Mouse (Mus musculus): Measurements from ENCODE around the gene Hsd3b1.

DNA sequence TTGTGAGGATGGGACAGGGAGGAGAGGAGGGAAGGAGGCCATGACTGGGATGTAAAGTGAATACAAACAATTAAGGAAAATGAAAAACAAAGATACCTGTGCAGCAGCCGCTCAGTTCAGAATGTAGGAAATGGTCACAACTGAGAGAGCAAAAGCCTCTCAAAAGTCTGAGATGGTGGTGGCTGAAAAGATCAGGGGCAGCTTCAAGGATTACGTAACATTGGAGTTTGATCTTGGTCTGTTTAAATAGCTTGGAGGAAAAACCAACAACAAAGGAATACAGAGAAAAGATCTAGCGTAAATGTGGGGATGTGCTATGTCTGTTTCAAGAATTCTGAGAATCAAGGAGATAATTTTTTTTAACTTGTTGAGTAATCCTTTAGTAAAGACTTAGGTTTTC is at the start of gene Hsd3b1:
- TF ChIP-seq CTCF (IDR thresholded peaks at IDR 0.05; ENCODE audit: low read depth, low read length) (no peak), GATA1 (IDR thresholded peaks at IDR 0.05; ENCODE audit: borderline replicate concordance, low read length) (no peak)
